Mouse (Mus musculus): ENCODE measurements at regions not wholly inside any gene's neighbourhood (a gene's known extent, or its start where the extent isn't known, plus 50 kb on each side); places are given as distances from the start of the nearest gene placed in this dataset.

- no peaks in the 10 kb centered on the region for H3K4me1 ChIP-seq
- no peak overlapping the region for H3K4me3 ChIP-seq
- 90% methylated on average over 5 of the region's 5 CpGs for WGBS
- H3K27ac ChIP-seq (replicated peaks) = no peak overlapping the region
- no peaks in the 10 kb centered on the region for H3K9me3 ChIP-seq
- H3K27me3 ChIP-seq (replicated peaks; ENCODE audit: low read depth, poor library complexity, severe bottlenecking) = no peaks in the 10 kb centered on the region
- DNase-seq (ENCODE audit: low spot score) = no peak
- no peaks in the 10 kb centered on the region for H3K36me3 ChIP-seq (replicated peaks)
These were observed 360.2 kb upstream of the Fbxo33 start for GRCm38 (mm10) chr12:59579694-59580093.

- H3K4me3 ChIP-seq = no peak overlapping the region
- H3K27ac ChIP-seq (replicated peaks) = no peak overlapping the region
- DNase-seq (ENCODE audit: low spot score) = no peak
- H3K4me1 ChIP-seq = no peaks in the 10 kb centered on the region
- H3K36me3 ChIP-seq (replicated peaks) = no peaks in the 10 kb centered on the region
- no peaks in the 10 kb centered on the region for H3K9me3 ChIP-seq
- WGBS = 87% methylated on average over 3 of the region's 3 CpGs
- H3K27me3 ChIP-seq (replicated peaks; ENCODE audit: low read depth, poor library complexity, severe bottlenecking) = no peaks in the 10 kb centered on the region
These were observed 344.4 kb upstream of the Fbxo33 start for GRCm38 (mm10) chr12:59563960-59564359.

- Histone ChIP-seq H3K27ac (replicated peaks) (no peak overlapping the region), H3K4me3 (no peak overlapping the region), H3K9me3 (no peaks in the 10 kb centered on the region), H3K27me3 (replicated peaks; ENCODE audit: low read depth, poor library complexity, severe bottlenecking) (no peaks in the 10 kb centered on the region), H3K36me3 (replicated peaks) (no peaks in the 10 kb centered on the region), H3K4me1 (no peaks in the 10 kb centered on the region)
- no peak for DNase-seq (ENCODE audit: low spot score)
- 81% methylated on average over 2 of the region's 2 CpGs for WGBS
These were observed 320.3 kb upstream of the Fbxo33 start for GRCm38 (mm10) chr12:59539788-59540187.

- Histone ChIP-seq H3K4me3 (no peak overlapping the region), H3K27me3 (replicated peaks; ENCODE audit: low read depth, poor library complexity, severe bottlenecking) (no peaks in the 10 kb centered on the region), H3K4me1 (no peaks in the 10 kb centered on the region), H3K27ac (replicated peaks) (no peak overlapping the region), H3K9me3 (no peaks in the 10 kb centered on the region), H3K36me3 (replicated peaks) (no peaks in the 10 kb centered on the region)
- WGBS = 89% methylated on average over 4 of the region's 4 CpGs
- DNase-seq (ENCODE audit: low spot score) = no peak
These were observed 311.0 kb upstream of the Fbxo33 start for GRCm38 (mm10) chr12:59530521-59530920.

GRCm38 (mm10) chr12:59523368-59523767 lies 303.8 kb upstream of the Fbxo33 start:
- Histone ChIP-seq H3K4me1 (no peaks in the 10 kb centered on the region), H3K9me3 (no peaks in the 10 kb centered on the region), H3K27me3 (replicated peaks; ENCODE audit: low read depth, poor library complexity, severe bottlenecking) (no peaks in the 10 kb centered on the region), H3K4me3 (no peak overlapping the region), H3K36me3 (replicated peaks) (no peaks in the 10 kb centered on the region), H3K27ac (replicated peaks) (no peak overlapping the region)
- no peak for DNase-seq (ENCODE audit: low spot score)
- WGBS = 81% methylated on average over 2 of the region's 2 CpGs

- Histone ChIP-seq H3K4me3 (no peak overlapping the region), H3K9me3 (no peaks in the 10 kb centered on the region), H3K27me3 (replicated peaks; ENCODE audit: low read depth, poor library complexity, severe bottlenecking) (no peaks in the 10 kb centered on the region), H3K36me3 (replicated peaks) (no peaks in the 10 kb centered on the region), H3K27ac (replicated peaks) (no peak overlapping the region), H3K4me1 (no peaks in the 10 kb centered on the region)
- no peak for DNase-seq (ENCODE audit: low spot score)
- WGBS = 95% methylated on average over 3 of the region's 3 CpGs
These were observed 302.4 kb upstream of the Fbxo33 start for GRCm38 (mm10) chr12:59521946-59522345.

- no peak overlapping the region for H3K4me3 ChIP-seq
- WGBS = 89% methylated on average over 4 of the region's 4 CpGs
- no peak for DNase-seq (ENCODE audit: low spot score)
- no peaks in the 10 kb centered on the region for H3K27me3 ChIP-seq (replicated peaks; ENCODE audit: low read depth, poor library complexity, severe bottlenecking)
- no peak overlapping the region for H3K27ac ChIP-seq (replicated peaks)
- no peaks in the 10 kb centered on the region for H3K9me3 ChIP-seq
- no peaks in the 10 kb centered on the region for H3K36me3 ChIP-seq (replicated peaks)
- no peaks in the 10 kb centered on the region for H3K4me1 ChIP-seq
These were observed 290.3 kb upstream of the Fbxo33 start for GRCm38 (mm10) chr12:59509857-59510256.

GRCm38 (mm10) chr12:59509175-59509574 lies 289.6 kb upstream of the Fbxo33 start:
- no peaks in the 10 kb centered on the region for H3K27me3 ChIP-seq (replicated peaks; ENCODE audit: low read depth, poor library complexity, severe bottlenecking)
- H3K9me3 ChIP-seq = no peaks in the 10 kb centered on the region
- 55% methylated on average over 2 of the region's 2 CpGs for WGBS
- H3K27ac ChIP-seq (replicated peaks) = no peak overlapping the region
- no peaks in the 10 kb centered on the region for H3K4me1 ChIP-seq
- DNase-seq (ENCODE audit: low spot score) = no peak
- no peaks in the 10 kb centered on the region for H3K36me3 ChIP-seq (replicated peaks)
- H3K4me3 ChIP-seq = no peak overlapping the region

- H3K36me3 ChIP-seq (replicated peaks) = no peaks in the 10 kb centered on the region
- H3K4me1 ChIP-seq = no peaks in the 10 kb centered on the region
- H3K4me3 ChIP-seq = no peak overlapping the region
- no peak for DNase-seq (ENCODE audit: low spot score)
- H3K27ac ChIP-seq (replicated peaks) = no peak overlapping the region
- 40% methylated on average over 1 of the region's 1 CpGs for WGBS
- H3K9me3 ChIP-seq = no peaks in the 10 kb centered on the region
- H3K27me3 ChIP-seq (replicated peaks; ENCODE audit: low read depth, poor library complexity, severe bottlenecking) = no peaks in the 10 kb centered on the region
These were observed 287.9 kb upstream of the Fbxo33 start for GRCm38 (mm10) chr12:59507431-59507830.

- no peaks in the 10 kb centered on the region for H3K9me3 ChIP-seq
- H3K36me3 ChIP-seq (replicated peaks) = no peaks in the 10 kb centered on the region
- no peak overlapping the region for H3K27ac ChIP-seq (replicated peaks)
- no peak for DNase-seq (ENCODE audit: low spot score)
- H3K27me3 ChIP-seq (replicated peaks; ENCODE audit: low read depth, poor library complexity, severe bottlenecking) = no peaks in the 10 kb centered on the region
- no peak overlapping the region for H3K4me3 ChIP-seq
- 92% methylated on average over 1 of the region's 1 CpGs for WGBS
- H3K4me1 ChIP-seq = no peaks in the 10 kb centered on the region
These were observed 277.9 kb upstream of the Fbxo33 start for GRCm38 (mm10) chr12:59497434-59497833.

- H3K4me1 ChIP-seq = no peaks in the 10 kb centered on the region
- H3K27ac ChIP-seq (replicated peaks) = no peak overlapping the region
- no peaks in the 10 kb centered on the region for H3K27me3 ChIP-seq (replicated peaks; ENCODE audit: low read depth, poor library complexity, severe bottlenecking)
- H3K4me3 ChIP-seq = no peak overlapping the region
- 81% methylated on average over 6 of the region's 6 CpGs for WGBS
- no peaks in the 10 kb centered on the region for H3K36me3 ChIP-seq (replicated peaks)
- no peaks in the 10 kb centered on the region for H3K9me3 ChIP-seq
- DNase-seq (ENCODE audit: low spot score) = no peak
These were observed 268.5 kb upstream of the Fbxo33 start for GRCm38 (mm10) chr12:59488019-59488418.

- H3K9me3 ChIP-seq = no peaks in the 10 kb centered on the region
- no peaks in the 10 kb centered on the region for H3K4me1 ChIP-seq
- 93% methylated on average over 1 of the region's 1 CpGs for WGBS
- no peak overlapping the region for H3K4me3 ChIP-seq
- no peaks in the 10 kb centered on the region for H3K36me3 ChIP-seq (replicated peaks)
- H3K27ac ChIP-seq (replicated peaks) = no peak overlapping the region
- H3K27me3 ChIP-seq (replicated peaks; ENCODE audit: low read depth, poor library complexity, severe bottlenecking) = no peaks in the 10 kb centered on the region
- DNase-seq (ENCODE audit: low spot score) = no peak
These were observed 268.0 kb upstream of the Fbxo33 start for GRCm38 (mm10) chr12:59487507-59487906.

- H3K9me3 ChIP-seq = no peaks in the 10 kb centered on the region
These were observed 241.8 kb upstream of the Fbxo33 start for GRCm38 (mm10) chr12:59460997-59461961.

More at GRCm38 (mm10) chr12:59460997-59461961, 241.8 kb upstream of the Fbxo33 start:
- WGBS = 78% methylated on average over 10 of the region's 10 CpGs
- H3K4me3 ChIP-seq = no peak overlapping the region
- no peaks in the 10 kb centered on the region for H3K4me1 ChIP-seq
- no peaks in the 10 kb centered on the region for H3K36me3 ChIP-seq (replicated peaks)
- no peaks in the 10 kb centered on the region for H3K27me3 ChIP-seq (replicated peaks; ENCODE audit: low read depth, poor library complexity, severe bottlenecking)
- no peak overlapping the region for H3K27ac ChIP-seq (replicated peaks)
- no peak for DNase-seq (ENCODE audit: low spot score)
